Mouse (Mus musculus): Measurements from ENCODE around the gene Nabp1.

DNA sequence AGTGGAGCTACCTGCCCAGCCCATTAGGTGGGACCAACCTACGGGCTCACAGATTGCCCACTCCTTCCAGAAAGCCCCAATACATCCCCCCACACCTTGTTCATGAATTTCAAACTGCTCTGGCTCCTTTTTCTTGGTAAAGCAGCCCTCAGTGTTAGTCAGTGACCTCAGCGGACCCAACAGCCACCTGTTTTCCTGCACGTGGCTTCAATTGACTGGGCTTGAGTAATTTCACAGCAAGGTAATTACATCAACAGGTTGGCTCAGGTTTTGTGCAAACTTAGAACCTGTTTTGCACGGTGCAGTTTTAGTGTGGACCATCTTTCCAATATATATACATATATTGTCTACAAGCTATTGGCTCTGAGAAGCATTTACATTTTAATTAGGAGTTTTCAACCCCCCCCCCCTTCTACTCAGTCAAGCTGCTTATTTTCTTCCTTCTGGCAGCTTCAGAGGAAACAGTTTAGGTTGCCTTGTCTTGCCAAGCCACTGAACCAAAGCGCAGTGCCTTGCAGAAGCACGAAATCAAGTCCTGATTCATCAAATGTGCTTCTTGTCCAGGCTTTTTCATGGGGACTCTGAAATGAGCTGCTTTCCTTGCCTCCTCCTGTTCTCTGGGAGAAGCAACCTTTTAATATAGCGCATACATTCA is 35.0 kb upstream of the Nabp1 start:
- no peak for TF ChIP-seq CTCF (IDR thresholded peaks at IDR 0.05; ENCODE audit: insufficient read depth, low read depth, low read length)
- TF ChIP-seq POLR2A (IDR thresholded peaks at IDR 0.05; ENCODE audit: insufficient read depth, low read depth, low read length) = no peak

Measured in olfactory bulb, adult 2 months (tissue).